Mouse (Mus musculus): Measurements from ENCODE around the gene Nt5c3.

DNA sequence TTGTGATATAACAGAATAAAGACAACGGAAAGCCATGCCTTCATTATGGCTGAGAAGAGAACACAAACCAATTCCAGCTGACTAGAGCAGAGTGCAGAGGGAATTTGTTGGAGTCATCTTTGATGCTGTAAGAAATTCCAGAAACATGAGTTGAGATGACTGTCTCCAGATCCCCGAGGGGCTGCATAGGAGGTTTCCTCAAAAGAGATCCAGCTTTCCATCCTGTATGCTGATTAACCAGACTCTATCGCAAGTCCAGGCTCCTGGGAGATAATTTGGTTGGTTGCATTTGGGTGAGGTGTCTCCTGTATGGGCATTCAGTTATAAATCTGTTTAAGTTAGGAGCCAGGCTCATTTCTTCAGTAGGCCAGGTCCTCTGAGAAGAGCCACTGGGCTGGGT lies 86.1 kb downstream of the Nt5c3 start:
- no peak for TF ChIP-seq CTCF (IDR thresholded peaks at IDR 0.05 in 2 of 3, conservative IDR thresholded peaks at IDR 0.05 in 1 of 3; ENCODE audit: control insufficient read depth in 1 of 3, insufficient read depth in 1 of 3, low read depth in 2 of 3, low read length in 3 of 3, poor library complexity in 1 of 3, severe bottlenecking in 1 of 3)
- no peak for TF ChIP-seq MAZ (IDR thresholded peaks at IDR 0.05; ENCODE audit: low read depth, low read length)

Data from MEL (cell line).